Mouse (Mus musculus) myocyte (in vitro differentiated cells): Measurements from ENCODE around the gene Gm572.

Experiments
- MAX ChIP-seq: IDR thresholded peaks from one replicate; pipeline ENCODE4 v1.6.1; 2011; ENCODE audit warnings: low read depth, mild to moderate bottlenecking, control low read depth
- MYOG ChIP-seq, 3 experiments: IDR thresholded peaks; one replicate each; pipeline ENCODE4 v1.6.1; 2011; ENCODE audit warnings: control low read depth in 2 of 3, low read depth in 2 of 3, mild to moderate bottlenecking in 2 of 3; ENCODE audit not compliant: insufficient read length in 2 of 3, control insufficient read depth in 1 of 3, insufficient read depth in 1 of 3
- POLR2A ChIP-seq: IDR thresholded peaks from one replicate; pipeline ENCODE4 v1.6.1; 2011; ENCODE audit warnings: low read depth, mild to moderate bottlenecking, control low read depth, moderate library complexity; ENCODE audit not compliant: insufficient read length
- POLR2AphosphoS2 ChIP-seq: IDR thresholded peaks from one replicate; pipeline ENCODE4 v1.6.1; 2011; ENCODE audit warnings: low read depth, control low read depth; ENCODE audit not compliant: insufficient read length
- SRF ChIP-seq: IDR thresholded peaks from one replicate; pipeline ENCODE4 v1.6.1; 2011; ENCODE audit warnings: low read depth; ENCODE audit not compliant: control insufficient read depth, insufficient read length
- TCF12 ChIP-seq: IDR thresholded peaks from one replicate; pipeline ENCODE4 v1.6.1; 2011; ENCODE audit warnings: mild to moderate bottlenecking, control low read depth; ENCODE audit not compliant: poor library complexity, insufficient read depth, severe bottlenecking
- USF1 ChIP-seq: IDR thresholded peaks from one replicate; pipeline ENCODE4 v1.6.1; 2011; ENCODE audit warnings: low read depth, mild to moderate bottlenecking, control low read depth, moderate library complexity

DNA sequence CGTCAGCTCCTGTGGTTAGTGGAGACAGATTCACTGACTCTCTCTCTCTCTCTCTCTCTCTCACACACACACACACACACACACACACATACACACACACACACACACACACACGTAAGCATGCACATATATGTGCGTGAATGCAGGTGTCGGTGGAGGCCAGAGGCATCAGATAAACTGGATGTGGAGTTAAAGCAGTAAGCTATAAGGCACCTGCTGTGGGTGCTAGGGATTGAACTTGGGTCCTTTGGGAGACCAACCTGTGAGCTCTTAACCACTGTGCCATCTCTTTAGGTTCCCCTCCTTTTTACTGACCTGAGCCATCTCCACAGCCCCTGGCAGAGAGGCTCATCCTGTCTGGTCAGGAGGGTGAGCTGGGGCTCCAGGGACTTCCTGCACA, 39.8 kb downstream of the Gm572 start:
- TF ChIP-seq POLR2AphosphoS2 = no peak
- no peak for TF ChIP-seq MAX
- no peak for TF ChIP-seq POLR2A
- no peak for TF ChIP-seq TCF12
- TF ChIP-seq SRF = no peak
- no peak for TF ChIP-seq USF1
- no peak for TF ChIP-seq MYOG (IDR thresholded peaks at IDR 0.05; ENCODE audit: control insufficient read depth in 1 of 3, insufficient read depth in 1 of 3, insufficient read length in 2 of 3, low read depth in 2 of 3)
